In genomic region chr8:95025421-95025820, GRCm38 (mm10) we compare ENCODE assay signal across 9 mouse cellular contexts. TPM values are rescaled to one million over a fixed set of nuclear protein-coding genes. Genes with fewer than 3 reads are reported as not detected.
DNase-seq lines count a peak whose midpoint lies in the region; ATAC-seq and TF ChIP-seq lines count a peak whose summit lies in the region.
"Had no signal": no experiment of that assay in that cellular context is flagged by ENCODE, and none has a peak within 500 bp of the region (broad histone marks: within the 10 kb centered on the region; RNA-seq: fewer than 3 reads in every experiment).

No protein-coding gene starts in this region.

- TF ChIP-seq CTCF in intestine, postnatal 0 days (IDR thresholded peaks at IDR 0.05; ENCODE audit: low read depth), result peak; percentile 61
- no peak for TF ChIP-seq CTCF in thymus, adult 2 months (IDR thresholded peaks at IDR 0.05; ENCODE audit: borderline replicate concordance, control insufficient read depth, extremely low read depth, insufficient read depth, low read length, poor library complexity)

- H3K9me3 ChIP-seq in intestine, postnatal 0 days (ENCODE audit: control insufficient read depth), result no peaks in the 10 kb centered on the region
- no peaks in the 10 kb centered on the region for H3K9me3 ChIP-seq in intestine, embryonic 15.5 days
- H3K9me3 ChIP-seq: neural tube, embryonic 15.5 days had no signal

- TF ChIP-seq POLR2A in thymus, adult 2 months (IDR thresholded peaks at IDR 0.05; ENCODE audit: control insufficient read depth, extremely low read depth, insufficient read depth, low read length, poor library complexity), result no peak

- H3K27me3 ChIP-seq in intestine, postnatal 0 days (replicated peaks; ENCODE audit: control insufficient read depth, insufficient read depth, low read length), result no peaks in the 10 kb centered on the region
- no peaks in the 10 kb centered on the region for H3K27me3 ChIP-seq in intestine, embryonic 15.5 days (replicated peaks)
- H3K27me3 ChIP-seq in thymus, adult 2 months (ENCODE audit: control insufficient read depth, insufficient read depth, low read length), result no peaks in the 10 kb centered on the region
- H3K27me3 ChIP-seq: neural tube, embryonic 15.5 days had no signal

- H3K4me2 ChIP-seq in intestine, postnatal 0 days (replicated peaks; ENCODE audit: low read depth), result no peak overlapping the region
- H3K4me2 ChIP-seq in intestine, embryonic 15.5 days (replicated peaks), result no peak overlapping the region
- H3K4me2 ChIP-seq: neural tube, embryonic 15.5 days had no signal

- H3K27ac ChIP-seq in intestine, postnatal 0 days (ENCODE audit: low read depth, low read length), result no peak overlapping the region
- no peak overlapping the region for H3K27ac ChIP-seq in intestine, embryonic 15.5 days
- H3K27ac ChIP-seq in thymus, adult 2 months (ENCODE audit: control insufficient read depth, insufficient read depth, low read length), result no peak overlapping the region
- H3K27ac ChIP-seq: neural tube, embryonic 15.5 days had no signal

- intact Hi-C loops in heart, postnatal 36 days (cut with DNase I), result no loop called here
- intact Hi-C loops in gastrocnemius, postnatal 14 days (cut with DNase I; ENCODE audit: low total_unique reads), result no loop called here

- H3K4me1 ChIP-seq in intestine, postnatal 0 days (replicated peaks; ENCODE audit: control insufficient read depth, insufficient read depth, low read length), result no peaks in the 10 kb centered on the region
- no peaks in the 10 kb centered on the region for H3K4me1 ChIP-seq in intestine, embryonic 15.5 days (replicated peaks)
- H3K4me1 ChIP-seq in thymus, adult 2 months (replicated peaks; ENCODE audit: control insufficient read depth, insufficient read depth, low read length), result peaks cover 23% of the 10 kb centered on the region
- H3K4me1 ChIP-seq: neural tube, embryonic 15.5 days had no signal

- DNase-seq in thymus, adult 2 months, result peak; percentile 38
- no peak for DNase-seq in thymus, adult 18-20 months
- DNase-seq in induced T-regulatory cell, adult 2 months (ENCODE audit: low read depth), result peak; percentile 40
- peak; percentile 77 for DNase-seq in thymus, postnatal 4 days
- DNase-seq in heart, postnatal 36 days, result no peak
- no peak for DNase-seq in gastrocnemius, postnatal 14 days

- H3K9ac ChIP-seq in intestine, postnatal 0 days (ENCODE audit: low read depth, low read length), result no peak overlapping the region
- H3K9ac ChIP-seq in intestine, embryonic 15.5 days, result no peak overlapping the region
- H3K9ac ChIP-seq: neural tube, embryonic 15.5 days had no signal

- ATAC-seq in intestine, postnatal 0 days, result no peak
- no peak for ATAC-seq in intestine, embryonic 15.5 days

- WGBS in intestine, postnatal 0 days, result 62% methylated on average over 2 of the region's 2 CpGs
- WGBS in intestine, embryonic 15.5 days, result 73% methylated on average over 2 of the region's 2 CpGs
- 91% methylated on average over 2 of the region's 2 CpGs for WGBS in thymus, adult 2 months

- H3K4me3 ChIP-seq in intestine, postnatal 0 days (ENCODE audit: low read depth, low read length), result no peak overlapping the region
- H3K4me3 ChIP-seq in intestine, embryonic 15.5 days (replicated peaks), result no peak overlapping the region
- H3K4me3 ChIP-seq in thymus, adult 2 months (ENCODE audit: control insufficient read depth, insufficient read depth, low read length), result no peak overlapping the region
- H3K4me3 ChIP-seq: neural tube, embryonic 15.5 days had no signal

- H3K36me3 ChIP-seq in intestine, postnatal 0 days (ENCODE audit: control insufficient read depth, insufficient read depth), result no peaks in the 10 kb centered on the region
- no peaks in the 10 kb centered on the region for H3K36me3 ChIP-seq in intestine, embryonic 15.5 days
- H3K36me3 ChIP-seq in thymus, adult 2 months (ENCODE audit: control insufficient read depth, insufficient read depth, low read length), result no peaks in the 10 kb centered on the region
- H3K36me3 ChIP-seq: neural tube, embryonic 15.5 days had no signal

RNA-seq across cellular contexts. Expression of gene Adgrg3, which starts 7.9 kb away (rescaled TPM):
- 4.2 and 4.7 TPM in 2 replicates for polyA plus RNA-seq in intestine, postnatal 0 days (2015; fragmentation: Nextera tagmentation; extraction: Ambion mirVana)
- polyA plus RNA-seq in intestine, embryonic 15.5 days (2015; fragmentation: Nextera tagmentation; extraction: Ambion mirVana), result 3.4 and 3.5 TPM in 2 replicates
- polyA plus RNA-seq in thymus, adult 2 months (2012; rRNA removed), result 27.0 and 32.0 TPM in 2 replicates
- 1 to 10 TPM; 1.9 to 2.1 TPM for total RNA-seq in heart, postnatal 36 days (2021)
- total RNA-seq in gastrocnemius, postnatal 14 days (2021), result under 1 TPM; 0.33 TPM

RNA-seq across cellular contexts. Expression of gene Drc7, which starts 29.5 kb away (rescaled TPM):
- polyA plus RNA-seq in intestine, postnatal 0 days (2015; fragmentation: Nextera tagmentation; extraction: Ambion mirVana), result not detected in 2 replicates
- polyA plus RNA-seq in intestine, embryonic 15.5 days (2015; fragmentation: Nextera tagmentation; extraction: Ambion mirVana), result not detected in 2 replicates
- 2.6 and 2.7 TPM in 2 replicates for polyA plus RNA-seq in thymus, adult 2 months (2012; rRNA removed)
- not detected for total RNA-seq in heart, postnatal 36 days (2021)
- not detected for total RNA-seq in gastrocnemius, postnatal 14 days (2021)

RNA-seq across cellular contexts. Expression of gene Adgrg1, which starts 50.9 kb away (rescaled TPM):
- polyA plus RNA-seq in intestine, postnatal 0 days (2015; fragmentation: Nextera tagmentation; extraction: Ambion mirVana), result 22.3 and 22.7 TPM in 2 replicates
- polyA plus RNA-seq in intestine, embryonic 15.5 days (2015; fragmentation: Nextera tagmentation; extraction: Ambion mirVana), result 22.4 and 23.8 TPM in 2 replicates
- 146 and 166 TPM in 2 replicates for polyA plus RNA-seq in thymus, adult 2 months (2012; rRNA removed)
- 10 to 100 TPM; 42.5 to 62.0 TPM for total RNA-seq in heart, postnatal 36 days (2021)
- total RNA-seq in gastrocnemius, postnatal 14 days (2021), result 10 to 100 TPM; 21.4 to 38.2 TPM

RNA-seq across cellular contexts. Expression of gene Katnb1, which starts 55.6 kb away (rescaled TPM):
- 12.7 and 14.2 TPM in 2 replicates for polyA plus RNA-seq in intestine, postnatal 0 days (2015; fragmentation: Nextera tagmentation; extraction: Ambion mirVana)
- polyA plus RNA-seq in intestine, embryonic 15.5 days (2015; fragmentation: Nextera tagmentation; extraction: Ambion mirVana), result 13.9 and 14.6 TPM in 2 replicates
- 38.4 and 41.6 TPM in 2 replicates for polyA plus RNA-seq in thymus, adult 2 months (2012; rRNA removed)
- 1 to 10 TPM; 7.2 to 7.5 TPM for total RNA-seq in heart, postnatal 36 days (2021)
- 1 to 10 TPM; 5.4 to 7.5 TPM for total RNA-seq in gastrocnemius, postnatal 14 days (2021)

Comparison
In these comparisons a context has a peak if more than half of its experiments do, and no peak if none do; other contexts are left out.
1. DNase-seq: peak in thymus, adult 2 months (single experiment), induced T-regulatory cell, adult 2 months (single experiment) and thymus, postnatal 4 days (single experiment); none in thymus, adult 18-20 months (0 of 2), heart, postnatal 36 days (0 of 2) and gastrocnemius, postnatal 14 days (single experiment).